Mouse (Mus musculus) heart, postnatal 0 days (tissue): ENCODE measurements around the gene Tnrc6b. TPM values are rescaled to one million over a fixed set of nuclear protein-coding genes. Genes with fewer than 3 reads are reported as not detected.

Experiments
- ATAC-seq: fragments of 200-750 bp; cut with Nextera tagmentation; 2 replicates; pipeline ENCODE4 v1.8.0; 2017; ENCODE audit warnings: low read depth, moderate number of reproducible peaks, moderate library complexity; ENCODE audit not compliant: insufficient read depth
- DNase-seq: peaks from one replicate; pipeline ENCODE4 v3.0.0-alpha.2; 2016; ENCODE audit warnings: low spot score
- H3K27ac ChIP-seq: fragments of 300-500 bp; sonication (generic); 2 replicates; pipeline ENCODE4 v1.5.1; 2014; ENCODE audit warnings: low read depth, mild to moderate bottlenecking
- H3K27me3 ChIP-seq: fragments of 300-500 bp; sonication (generic); 2 replicates; pipeline ENCODE4 v1.6.1; 2014; ENCODE audit warnings: low read length, mixed read lengths; ENCODE audit not compliant: control insufficient read depth, insufficient read depth
- H3K36me3 ChIP-seq: fragments of 300-500 bp; sonication (generic); replicated peaks from 2 replicates; pipeline ENCODE4 v1.6.1; 2014; ENCODE audit warnings: low read length, mixed read lengths; ENCODE audit not compliant: control insufficient read depth, insufficient read depth
- H3K4me1 ChIP-seq: fragments of 300-500 bp; sonication (generic); 2 replicates; pipeline ENCODE4 v1.6.1; 2014; ENCODE audit warnings: antibody characterized with exemption; ENCODE audit not compliant: control insufficient read depth, insufficient read depth
- H3K4me2 ChIP-seq: fragments of 300-500 bp; sonication (generic); 2 replicates; pipeline ENCODE4 v1.6.1; 2014; ENCODE audit warnings: low read depth, mild to moderate bottlenecking, low read length, moderate library complexity
- H3K4me3 ChIP-seq: fragments of 300-500 bp; sonication (generic); 2 replicates; pipeline ENCODE4 v1.5.1; 2014; ENCODE audit warnings: low read depth, low read length
- H3K9ac ChIP-seq: fragments of 300-500 bp; sonication (generic); replicated peaks from 2 replicates; pipeline ENCODE4 v1.6.1; 2014; ENCODE audit warnings: low read depth, low read length, mixed read lengths
- H3K9me3 ChIP-seq: fragments of 300-500 bp; sonication (generic); replicated peaks from 2 replicates; pipeline ENCODE4 v1.6.1; 2016; ENCODE audit warnings: low read length; ENCODE audit not compliant: control insufficient read depth
- CTCF ChIP-seq: IDR thresholded peaks from 2 replicates; pipeline ENCODE4 v1.5.1; 2016; ENCODE audit warnings: antibody characterized with exemption, control low read depth, low read depth
- EP300 ChIP-seq: IDR thresholded peaks from 2 replicates; pipeline ENCODE4 v1.6.1; 2016; ENCODE audit warnings: antibody characterized with exemption, low read depth
- WGBS: fragments of 180-500 bp; shearing (Covaris S2); extraction: QIAGEN DNeasy Blood & Tissue Kit; methylation state at CpG from one replicate; pipeline ENCODE4 v1.1.7; 2014; 5-methylcytosine and 5-hydroxymethylcytosine counted together
- polyA plus RNA-seq: library from polyadenylated mRNA; unstranded; fragments of >200 nt; fragmentation: Nextera tagmentation; extraction: Ambion mirVana; gene quantifications from 2 replicates; pipeline ENCODE4 v1.2.1, GENCODE M21; 2015
- total RNA-seq: library from RNA; depleted of rRNA; stranded (reverse); fragments of >200 nt; gene quantifications from 2 replicates; pipeline ENCODE4 v1.2.3, GENCODE M21; 2014; ENCODE audit warnings: low replicate concordance

Tnrc6b gene
- total and polyA plus RNA-seq, 2 experiments from 2014 or later: 16.1 to 33.5 TPM

DNA sequence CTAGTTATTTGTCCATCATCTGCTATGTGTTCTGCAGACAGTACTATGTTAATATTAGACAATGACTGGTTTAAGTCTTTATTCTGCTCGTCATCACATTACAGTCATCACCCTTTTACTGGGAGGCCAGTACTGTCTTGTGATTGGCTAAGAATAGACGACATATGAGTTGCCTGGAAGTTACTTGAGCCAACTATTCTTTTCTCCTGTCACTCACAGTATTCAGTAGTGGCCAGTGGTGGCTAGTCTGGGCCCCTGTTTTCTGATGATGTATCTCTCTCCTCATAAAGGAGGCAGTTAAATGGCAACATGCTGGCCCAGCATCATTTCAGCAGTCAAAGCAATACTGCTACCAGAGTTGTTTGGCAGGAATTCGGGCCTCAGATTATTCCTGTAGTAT is 163.6 kb downstream of the Tnrc6b start:
- peaks cover 7% of the 10 kb centered on the region; the same call in 1 of the 2 replicates for H3K4me1 ChIP-seq
- no peak overlapping the region for H3K9ac ChIP-seq
- H3K9me3 ChIP-seq: no peaks in the 10 kb centered on the region
- H3K27ac ChIP-seq: no peak overlapping the region
- H3K4me2 ChIP-seq: no peak overlapping the region
- no peaks in the 10 kb centered on the region for H3K27me3 ChIP-seq
- ATAC-seq (no peak), DNase-seq (no peak)
- WGBS: 46% methylated on average over 3 of the region's 3 CpGs
- no peak overlapping the region for H3K4me3 ChIP-seq
- H3K36me3 ChIP-seq: peaks cover 31% of the 10 kb centered on the region
- TF ChIP-seq CTCF: no peak
- no peak for TF ChIP-seq EP300

DNA sequence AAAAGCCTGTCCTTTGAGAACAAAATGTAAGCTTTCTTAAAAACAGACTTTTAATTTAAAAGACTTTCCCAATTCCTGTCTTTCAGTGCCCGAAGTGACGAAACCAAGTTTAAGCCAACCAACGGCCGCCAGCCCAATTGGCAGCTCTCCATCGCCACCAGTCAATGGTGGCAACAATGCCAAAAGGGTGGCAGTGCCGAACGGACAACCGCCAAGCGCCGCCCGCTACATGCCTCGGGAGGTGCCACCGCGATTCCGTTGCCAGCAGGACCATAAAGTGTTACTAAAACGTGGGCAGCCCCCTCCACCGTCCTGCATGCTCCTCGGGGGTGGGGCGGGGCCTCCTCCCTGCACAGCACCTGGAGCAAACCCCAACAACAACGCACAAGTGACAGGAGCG is 165.1 kb downstream of the Tnrc6b start:
- peaks cover 46% of the 10 kb centered on the region for H3K36me3 ChIP-seq
- no peak overlapping the region for H3K27ac ChIP-seq
- no peaks in the 10 kb centered on the region for H3K9me3 ChIP-seq
- H3K4me3 ChIP-seq: no peak overlapping the region
- DNase-seq (no peak), ATAC-seq (no peak)
- TF ChIP-seq CTCF: no peak
- TF ChIP-seq EP300: no peak
- H3K9ac ChIP-seq: no peak overlapping the region
- no peaks in the 10 kb centered on the region for H3K27me3 ChIP-seq
- 85% methylated on average over 21 of the region's 21 CpGs for WGBS
- peaks cover 7% of the 10 kb centered on the region; the same call in 1 of the 2 replicates for H3K4me1 ChIP-seq
- no peak overlapping the region for H3K4me2 ChIP-seq

DNA sequence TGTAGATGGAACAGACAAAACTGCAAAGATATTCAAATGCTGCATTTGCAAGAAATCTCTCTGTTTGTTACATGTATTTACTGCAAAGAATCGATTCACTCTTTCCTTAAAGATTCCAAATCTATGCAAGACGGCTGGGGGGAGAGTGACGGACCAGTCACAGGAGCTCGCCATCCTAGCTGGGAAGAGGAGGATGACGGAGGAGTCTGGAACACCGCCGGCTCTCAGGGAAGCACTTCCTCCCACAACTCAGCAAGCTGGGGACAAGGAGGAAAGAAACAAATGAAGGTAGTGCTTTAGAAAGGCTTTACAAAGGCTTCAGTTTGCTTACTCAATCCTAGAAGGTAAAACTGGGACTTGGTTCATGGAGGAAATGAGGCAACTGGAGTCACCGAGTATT is 173.0 kb downstream of the Tnrc6b start:
- no peak overlapping the region for H3K9ac ChIP-seq
- no peaks in the 10 kb centered on the region for H3K27me3 ChIP-seq
- no peak for TF ChIP-seq EP300
- no peaks in the 10 kb centered on the region for H3K9me3 ChIP-seq
- whole genome bisulfite sequencing: 83% methylated on average over 8 of the region's 8 CpGs
- H3K27ac ChIP-seq: no peak overlapping the region
- DNase-seq (no peak), ATAC-seq (no peak)
- H3K4me1 ChIP-seq: no peaks in the 10 kb centered on the region
- H3K36me3 ChIP-seq: peaks cover 90% of the 10 kb centered on the region
- H3K4me2 ChIP-seq: no peak overlapping the region
- no peak overlapping the region for H3K4me3 ChIP-seq

DNA sequence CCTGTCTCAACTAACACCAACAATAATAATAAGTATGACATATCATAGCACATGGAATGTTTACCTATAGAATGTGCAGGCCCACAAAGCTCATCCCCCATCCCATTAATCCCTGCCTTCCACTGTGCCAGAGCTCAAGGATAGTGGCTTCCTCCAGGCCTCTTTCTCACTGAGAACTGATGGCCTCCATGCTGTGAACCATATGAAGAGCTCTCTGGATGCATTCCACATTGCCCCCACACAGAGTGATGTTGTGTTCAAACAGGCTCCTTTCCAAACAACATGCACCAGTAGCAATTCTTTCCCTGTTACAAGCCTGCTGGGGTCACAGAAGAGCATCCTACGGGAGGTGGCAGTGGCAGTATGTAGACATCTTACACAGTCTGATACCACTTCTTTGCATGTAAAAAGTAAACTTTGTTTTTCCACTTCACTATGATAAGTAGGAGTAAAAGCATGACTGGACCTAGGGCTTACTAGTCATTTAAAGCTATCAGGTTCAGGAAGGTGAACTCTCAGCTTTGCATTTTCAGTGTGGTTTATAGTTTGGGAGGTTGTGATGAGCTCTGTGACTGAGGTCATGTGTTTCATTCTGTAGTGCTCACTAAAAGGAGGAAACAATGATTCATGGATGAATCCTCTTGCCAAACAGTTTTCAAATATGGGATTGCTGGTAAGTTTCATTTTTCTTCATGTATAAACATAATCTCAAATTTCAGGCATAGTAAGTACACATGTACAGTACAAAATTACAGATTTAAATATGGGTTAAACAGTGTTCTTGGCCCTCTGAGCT is 175.4 kb downstream of the Tnrc6b start:
- TF ChIP-seq EP300 (no peak), CTCF (no peak)
- H3K4me2 ChIP-seq: no peak overlapping the region
- H3K9ac ChIP-seq: no peak overlapping the region
- H3K4me1 ChIP-seq: no peaks in the 10 kb centered on the region
- H3K27ac ChIP-seq: no peak overlapping the region
- peaks cover 86% of the 10 kb centered on the region for H3K36me3 ChIP-seq
- no peaks in the 10 kb centered on the region for H3K27me3 ChIP-seq
- H3K4me3 ChIP-seq: no peak overlapping the region
- DNase-seq (no peak), ATAC-seq (no peak)
- WGBS: 88% methylated on average over 1 of the region's 1 CpGs
- H3K9me3 ChIP-seq: no peaks in the 10 kb centered on the region

DNA sequence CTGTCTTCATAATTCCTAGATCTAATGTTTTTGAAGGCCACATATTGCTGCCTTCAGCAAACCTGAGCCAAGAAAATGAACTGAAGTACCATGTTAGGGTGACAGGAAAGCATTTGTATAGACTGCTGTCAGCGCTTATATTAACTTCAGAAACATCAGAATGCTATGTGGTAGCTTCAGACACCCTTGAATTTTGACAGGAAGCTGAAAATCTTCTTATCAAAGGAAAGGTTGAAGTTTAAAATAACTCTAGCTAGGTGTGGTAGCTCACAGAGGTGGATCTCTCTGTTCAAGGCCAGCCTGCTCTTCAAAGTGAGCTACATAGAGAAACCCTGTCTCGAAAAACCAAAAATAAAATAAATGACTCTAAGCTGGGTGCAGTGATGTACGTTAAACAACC is 181.2 kb downstream of the Tnrc6b start:
- Histone ChIP-seq H3K4me1 (no peaks in the 10 kb centered on the region), H3K9me3 (no peaks in the 10 kb centered on the region), H3K4me3 (no peak overlapping the region), H3K27me3 (no peaks in the 10 kb centered on the region), H3K9ac (no peak overlapping the region), H3K4me2 (no peak overlapping the region), H3K27ac (no peak overlapping the region), H3K36me3 (peaks cover 89% of the 10 kb centered on the region)
- 93% methylated on average over 3 of the region's 3 CpGs for WGBS
- ATAC-seq: no peak
- no peak for DNase-seq
- no peak for TF ChIP-seq EP300
- TF ChIP-seq CTCF: no peak

DNA sequence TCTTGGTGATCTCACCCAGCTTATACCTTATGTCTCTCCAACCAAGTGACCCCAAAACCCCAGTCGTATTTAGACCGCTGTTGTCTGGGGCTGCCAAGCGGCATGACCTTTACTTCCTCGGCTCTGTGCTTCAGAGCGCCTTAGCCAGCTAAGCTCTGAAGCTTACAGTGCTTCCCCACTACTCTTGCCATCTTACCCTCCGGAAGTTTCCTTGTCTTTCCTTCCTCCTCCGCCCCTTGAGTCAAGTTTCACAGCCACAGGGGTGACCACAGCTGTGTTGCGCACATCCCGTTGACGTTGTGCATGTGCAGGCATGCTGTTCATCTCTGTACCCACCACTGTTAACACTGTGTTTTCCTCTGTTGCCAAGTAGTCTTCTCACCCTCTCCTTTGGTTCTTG is 185.6 kb downstream of the Tnrc6b start:
- H3K36me3 ChIP-seq: peaks cover 84% of the 10 kb centered on the region

More for the DNA sequence above, 185.6 kb downstream of the Tnrc6b start:
- H3K4me2 ChIP-seq: no peak overlapping the region
- no peak overlapping the region for H3K9ac ChIP-seq
- no peak overlapping the region for H3K27ac ChIP-seq
- ATAC-seq: no peak
- H3K4me3 ChIP-seq: no peak overlapping the region
- TF ChIP-seq EP300: no peak
- TF ChIP-seq CTCF: no peak
- H3K4me1 ChIP-seq: no peaks in the 10 kb centered on the region
- no peak for DNase-seq
- no peaks in the 10 kb centered on the region for H3K27me3 ChIP-seq
- 85% methylated on average over 10 of the region's 10 CpGs for WGBS
- H3K9me3 ChIP-seq: no peaks in the 10 kb centered on the region
